Mouse (Mus musculus) MEL (cell line): ENCODE results near the gene Msh3. TPM values are rescaled to one million over a fixed set of nuclear protein-coding genes. Genes with fewer than 3 reads are reported as not detected.

Source experiments
- DNase-seq: peaks from one replicate; pipeline ENCODE4 v3.0.0; 2011; ENCODE audit warnings: low read depth, low spot score
- H3K27ac ChIP-seq: 2 replicates; pipeline ENCODE4 v1.5.1; 2012; ENCODE audit warnings: low read depth, mild to moderate bottlenecking, control low read depth, low read length, moderate library complexity; ENCODE audit not compliant: control insufficient read depth
- H3K27me3 ChIP-seq, 2 experiments: fragments of 150-350 bp in 1 of 2; sonication (generic) in 1 of 2; 2 replicates each; pipeline ENCODE4 v1.6.1; 2012; ENCODE audit warnings: low read length in 2 of 2, mild to moderate bottlenecking in 2 of 2, improper control_type of control experiment in 1 of 2, moderate library complexity in 1 of 2; ENCODE audit not compliant: insufficient read depth in 2 of 2, control insufficient read depth in 1 of 2
- H3K36me3 ChIP-seq, 2 experiments: 2 replicates each; pipeline ENCODE4 v1.6.1; 2012 to 2014; ENCODE audit warnings: low read length in 2 of 2, improper control_type of control experiment in 1 of 2, inconsistent platforms in 1 of 2, mild to moderate bottlenecking in 1 of 2; ENCODE audit not compliant: insufficient read depth in 2 of 2, control insufficient read depth in 1 of 2
- H3K4me1 ChIP-seq, 2 experiments: fragments of 150-350 bp in 1 of 2; sonication (generic) in 1 of 2; 2 replicates each; pipeline ENCODE4 v1.6.1; 2012; ENCODE audit warnings: low read length in 2 of 2, improper control_type of control experiment in 1 of 2, mild to moderate bottlenecking in 1 of 2; ENCODE audit not compliant: insufficient read depth in 2 of 2, control insufficient read depth in 1 of 2
- H3K4me3 ChIP-seq, 2 experiments: fragments of 150-350 bp in 1 of 2; sonication (generic) in 1 of 2; 2 replicates each; pipeline ENCODE4 v1.5.1; 2012; ENCODE audit warnings: low read depth in 2 of 2, low read length in 2 of 2, mild to moderate bottlenecking in 2 of 2, moderate library complexity in 2 of 2, control low read depth in 1 of 2, improper control_type of control experiment in 1 of 2; ENCODE audit not compliant: control insufficient read depth in 1 of 2, insufficient read depth in 1 of 2
- H3K79me2 ChIP-seq: 2 replicates; pipeline ENCODE4 v1.6.1; 2012; ENCODE audit warnings: mild to moderate bottlenecking, low read length, moderate library complexity; ENCODE audit not compliant: control insufficient read depth, poor library complexity, insufficient read depth
- H3K9ac ChIP-seq: 2 replicates; pipeline ENCODE4 v1.6.1; 2012; ENCODE audit warnings: low read depth, mild to moderate bottlenecking, control low read depth, low read length, moderate library complexity; ENCODE audit not compliant: control insufficient read depth, poor library complexity, severe bottlenecking
- H3K9me3 ChIP-seq: fragments of 150-350 bp; sonication (generic); replicated peaks from 2 replicates; pipeline ENCODE4 v1.6.1; 2012; ENCODE audit warnings: mild to moderate bottlenecking, low read length, improper control_type of control experiment, moderate library complexity; ENCODE audit not compliant: insufficient read depth
- CHD1 ChIP-seq: IDR thresholded peaks from 2 replicates; pipeline ENCODE4 v1.6.1; 2012; ENCODE audit warnings: low read depth, mild to moderate bottlenecking, inconsistent platforms, low read length, improper control_type of control experiment
- EP300 ChIP-seq, 2 experiments: IDR thresholded peaks; 2 replicates each; pipeline ENCODE4 v1.6.1; 2011; ENCODE audit warnings: improper control_type of control experiment in 2 of 2, low read length in 2 of 2, low read depth in 1 of 2, mild to moderate bottlenecking in 1 of 2
- GABPA ChIP-seq: IDR thresholded peaks from 2 replicates; pipeline ENCODE4 v1.6.1; 2012; ENCODE audit warnings: low read depth, mild to moderate bottlenecking, inconsistent platforms, low read length, improper control_type of control experiment, moderate library complexity
- GATA1 ChIP-seq: IDR thresholded peaks from 2 replicates; pipeline ENCODE4 v1.6.1; 2011; ENCODE audit warnings: low read depth, low read length, improper control_type of control experiment
- HCFC1 ChIP-seq: IDR thresholded peaks from 2 replicates; pipeline ENCODE4 v1.6.1; 2012; ENCODE audit warnings: low read depth, mild to moderate bottlenecking, inconsistent platforms, low read length, improper control_type of control experiment, moderate library complexity
- JUND ChIP-seq: IDR thresholded peaks from 2 replicates; pipeline ENCODE4 v1.6.1; 2011; ENCODE audit warnings: low read depth, mild to moderate bottlenecking, improper control_type of control experiment, low read length
- MAZ ChIP-seq: IDR thresholded peaks from 2 replicates; pipeline ENCODE4 v1.6.1; 2012; ENCODE audit warnings: low read depth, mild to moderate bottlenecking, inconsistent platforms, low read length, improper control_type of control experiment
- MEF2A ChIP-seq: IDR thresholded peaks from 2 replicates; pipeline ENCODE4 v1.6.1; 2014; ENCODE audit warnings: low read depth, mild to moderate bottlenecking, inconsistent platforms, low read length, improper control_type of control experiment; ENCODE audit not compliant: poor library complexity, insufficient replicate concordance, severe bottlenecking; ENCODE audit errors: extremely low read depth
- NRF1 ChIP-seq: IDR thresholded peaks from 2 replicates; pipeline ENCODE4 v1.6.1; 2014; ENCODE audit warnings: low read depth, mild to moderate bottlenecking, inconsistent platforms, low read length, improper control_type of control experiment, moderate library complexity; ENCODE audit not compliant: poor library complexity, insufficient read depth, severe bottlenecking
- POLR2AphosphoS2 ChIP-seq: IDR thresholded peaks from 2 replicates; pipeline ENCODE4 v1.6.1; 2011; ENCODE audit warnings: low read length, improper control_type of control experiment
- POLR2AphosphoS5 ChIP-seq: IDR thresholded peaks from 2 replicates; pipeline ENCODE4 v1.6.1; 2012; ENCODE audit warnings: low read depth, borderline replicate concordance, mild to moderate bottlenecking, inconsistent platforms, low read length, moderate library complexity, mixed read lengths
- RCOR1 ChIP-seq: IDR thresholded peaks from 2 replicates; pipeline ENCODE4 v1.6.1; 2012; ENCODE audit warnings: low read depth, mild to moderate bottlenecking, inconsistent platforms, low read length, improper control_type of control experiment
- SMC3 ChIP-seq: IDR thresholded peaks from 2 replicates; pipeline ENCODE4 v1.6.1; 2011; ENCODE audit warnings: low read depth, low read length, improper control_type of control experiment
- USF1 ChIP-seq: IDR thresholded peaks from 2 replicates; pipeline ENCODE4 v1.6.1; 2014; ENCODE audit warnings: low read depth, mild to moderate bottlenecking, inconsistent platforms, low read length, improper control_type of control experiment, moderate library complexity
- polyA plus RNA-seq, 2 experiments: library from polyadenylated mRNA; stranded (reverse) in 1 of 2; unstranded in 1 of 2; fragments of >175 nt in 1 of 2; fragments of >200 nt in 1 of 2; gene quantifications; 2 replicates each; pipeline versions ENCODE4 v1.2.1 to v1.2.4; 2012; ENCODE audit warnings: low replicate concordance in 2 of 2, low read depth in 1 of 2; ENCODE audit not compliant: insufficient read length in 2 of 2, insufficient read depth in 1 of 2, missing spikeins in 1 of 2
- total RNA-seq: library from RNA; depleted of rRNA; stranded (reverse); fragments of 300-350 nt; gene quantifications from 2 replicates; pipeline ENCODE4 v1.2.3, GENCODE M21; 2012

The Msh3 gene
- total and polyA plus RNA-seq, 3 experiments: 14.4 to 17.7 TPM; not detected in 1

- Histone ChIP-seq H3K27me3 (no peaks in the 10 kb centered on the region), H3K9ac (no peak overlapping the region), H3K4me1 (peaks cover 2 to 10% of the 10 kb centered on the region in 2 experiments), H3K79me2 (no peaks in the 10 kb centered on the region), H3K4me3 (no peak overlapping the region), H3K9me3 (no peaks in the 10 kb centered on the region), H3K27ac (no peak overlapping the region), H3K36me3 (peaks cover 0 to 8% of the 10 kb centered on the region in 2 experiments; a peak in 3 of 4 replicates)
- no peak for DNase-seq
- TF ChIP-seq MEF2A (no peak), MAZ (no peak), SMC3 (no peak), USF1 (no peak), POLR2AphosphoS5 (no peak), HCFC1 (no peak), CHD1 (no peak), GATA1 (no peak), JUND (no peak), POLR2AphosphoS2 (no peak)
Observed at GRCm38 (mm10) chr13:92253850-92254249, 101.0 kb downstream of the Msh3 start.

GRCm38 (mm10) chr13:92252331-92252730 lies 102.5 kb downstream of the Msh3 start:
- Histone ChIP-seq H3K9ac (no peak overlapping the region), H3K4me3 (no peak overlapping the region), H3K9me3 (no peaks in the 10 kb centered on the region), H3K36me3 (peaks cover 0 to 8% of the 10 kb centered on the region in 2 experiments; a peak in 3 of 4 replicates), H3K4me1 (peaks cover 2 to 10% of the 10 kb centered on the region in 2 experiments), H3K79me2 (no peaks in the 10 kb centered on the region), H3K27me3 (no peaks in the 10 kb centered on the region), H3K27ac (no peak overlapping the region)
- TF ChIP-seq CHD1 (no peak), GABPA (no peak), RCOR1 (no peak), NRF1 (no peak)
- DNase-seq: no peak

GRCm38 (mm10) chr13:92247576-92247975 lies 107.2 kb downstream of the Msh3 start:
- Histone ChIP-seq H3K4me3 (no peak overlapping the region), H3K27me3 (no peaks in the 10 kb centered on the region), H3K79me2 (no peaks in the 10 kb centered on the region), H3K36me3 (no peaks in the 10 kb centered on the region), H3K9me3 (no peaks in the 10 kb centered on the region), H3K4me1 (no peaks in the 10 kb centered on the region), H3K9ac (no peak overlapping the region), H3K27ac (no peak overlapping the region)
- TF ChIP-seq EP300 (IDR thresholded peaks at IDR 0.05; ENCODE audit: low read depth in 1 of 2, low read length in 2 of 2) (no peak), NRF1 (no peak)
- DNase-seq: no peak
